Mouse (Mus musculus) right cerebral cortex, postnatal 36 days (tissue): ENCODE measurements around the gene Madd.

Source experiments
- DNase-seq, 2 experiments: peaks; one replicate each; pipeline ENCODE4 v3.0.0; 2022; ENCODE audit warnings: low spot score in 2 of 2, mixed read lengths in 1 of 2

Gene Madd

DNA sequence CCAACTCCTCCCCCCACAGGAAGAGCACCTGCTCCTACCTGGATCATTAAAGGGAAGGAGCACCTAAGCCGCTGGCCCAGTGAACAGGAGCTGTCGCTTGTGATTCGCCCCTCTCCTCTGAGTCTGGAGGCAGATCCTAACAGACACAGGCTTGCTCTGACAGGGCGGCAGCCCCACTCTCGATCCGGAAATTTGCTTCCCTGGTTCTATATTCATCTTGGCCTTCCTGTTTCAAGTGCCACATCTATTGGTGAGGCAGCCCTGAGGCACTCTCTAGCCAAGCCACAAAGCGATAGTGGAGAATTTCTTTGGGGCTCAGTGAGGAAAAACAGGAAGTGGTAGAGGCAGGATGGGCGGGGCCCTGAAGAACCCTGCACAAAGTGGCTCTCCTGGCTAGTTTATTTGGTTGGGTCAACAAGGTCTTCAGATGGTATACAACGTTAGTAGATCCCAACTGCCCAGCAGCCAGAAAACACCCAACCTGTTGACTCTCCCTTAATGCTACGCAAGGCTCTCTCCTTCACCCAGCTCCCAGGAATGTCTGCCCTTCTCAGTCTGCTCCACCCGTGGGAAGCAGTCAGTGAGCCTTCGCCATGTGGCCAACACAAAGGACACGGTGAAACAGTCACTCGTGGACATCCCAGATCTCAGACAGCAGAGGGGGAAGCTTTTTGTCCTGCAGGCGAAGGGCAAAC is at the start of gene Madd:
Madd (minus strand) TSS at position 127 of the 695 bp plus-strand sequence.
- no peak for DNase-seq

GRCm38 (mm10) chr2:91229735-91230134 is 46.1 kb upstream of the Madd start:
- DNase-seq, result peak; percentile 40 to 70

- DNase-seq, result no peak
Observed at GRCm38 (mm10) chr2:91223614-91224013, 40.0 kb upstream of the Madd start.

- no peak for DNase-seq
Observed at GRCm38 (mm10) chr2:91220501-91220900, 36.9 kb upstream of the Madd start.

GRCm38 (mm10) chr2:91217032-91217431 is 33.4 kb upstream of the Madd start:
- DNase-seq, result no peak

GRCm38 (mm10) chr2:91213311-91213710 is 29.7 kb upstream of the Madd start:
- DNase-seq, result no peak

DNA sequence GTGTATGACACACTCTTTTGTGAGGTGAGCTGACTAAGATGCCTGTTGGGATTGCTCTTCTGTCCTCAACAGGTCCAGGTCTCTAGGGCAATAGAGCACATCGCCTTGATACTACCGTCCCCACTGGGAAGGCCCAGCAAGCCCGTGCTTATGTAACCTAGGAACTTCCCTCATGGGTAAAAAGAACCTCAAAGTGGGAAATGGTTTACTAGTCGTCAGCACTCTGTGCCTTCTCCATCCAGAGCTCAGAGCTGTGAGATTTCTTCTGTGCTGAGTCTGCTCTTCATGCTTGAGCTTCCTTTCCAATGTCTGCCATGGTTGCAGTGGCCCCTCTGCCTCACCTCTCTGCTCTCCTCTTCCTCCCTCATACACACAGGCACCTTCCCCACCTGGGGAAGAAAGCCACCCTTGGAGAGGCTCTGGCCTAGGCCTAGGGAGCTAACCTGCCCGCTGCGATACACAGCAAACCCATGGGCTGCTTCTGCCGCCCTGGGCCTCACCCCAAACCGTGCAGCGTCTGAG is 22.7 kb upstream of the Madd start:
- DNase-seq, result no peak

DNA sequence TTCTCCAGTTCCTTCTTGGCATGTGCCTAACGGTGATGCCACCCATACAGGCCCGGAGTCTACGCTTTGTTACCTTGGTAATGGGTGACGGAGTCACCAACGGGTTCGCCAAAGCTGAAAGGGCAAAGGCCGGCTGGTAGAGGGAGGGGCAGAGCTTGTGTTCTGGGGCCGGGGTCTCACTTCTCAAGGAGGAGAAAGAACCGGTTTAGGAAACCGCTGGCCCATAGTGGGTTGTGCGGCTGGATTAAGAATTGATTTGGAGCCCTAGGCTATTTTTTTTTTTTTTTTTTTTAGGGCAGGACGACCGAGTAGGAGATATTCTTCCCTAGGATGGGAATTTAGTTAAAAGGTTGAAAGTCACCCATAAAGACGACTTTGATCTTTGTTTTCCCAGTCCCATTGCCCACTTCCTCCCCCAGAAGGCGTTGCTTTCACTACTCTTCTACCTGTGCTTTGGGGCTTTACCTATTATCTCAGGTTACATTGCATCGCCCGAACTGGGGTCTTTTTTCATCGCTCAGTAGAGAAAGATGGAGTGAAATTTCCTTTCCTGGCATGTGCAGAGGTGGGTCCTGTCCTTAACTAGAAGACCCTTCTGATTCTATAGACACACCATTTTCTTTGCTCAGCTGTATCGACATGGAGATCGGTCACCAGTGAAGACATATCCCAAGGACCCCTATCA is 19.5 kb upstream of the Madd start:
- DNase-seq, result no peak

DNA sequence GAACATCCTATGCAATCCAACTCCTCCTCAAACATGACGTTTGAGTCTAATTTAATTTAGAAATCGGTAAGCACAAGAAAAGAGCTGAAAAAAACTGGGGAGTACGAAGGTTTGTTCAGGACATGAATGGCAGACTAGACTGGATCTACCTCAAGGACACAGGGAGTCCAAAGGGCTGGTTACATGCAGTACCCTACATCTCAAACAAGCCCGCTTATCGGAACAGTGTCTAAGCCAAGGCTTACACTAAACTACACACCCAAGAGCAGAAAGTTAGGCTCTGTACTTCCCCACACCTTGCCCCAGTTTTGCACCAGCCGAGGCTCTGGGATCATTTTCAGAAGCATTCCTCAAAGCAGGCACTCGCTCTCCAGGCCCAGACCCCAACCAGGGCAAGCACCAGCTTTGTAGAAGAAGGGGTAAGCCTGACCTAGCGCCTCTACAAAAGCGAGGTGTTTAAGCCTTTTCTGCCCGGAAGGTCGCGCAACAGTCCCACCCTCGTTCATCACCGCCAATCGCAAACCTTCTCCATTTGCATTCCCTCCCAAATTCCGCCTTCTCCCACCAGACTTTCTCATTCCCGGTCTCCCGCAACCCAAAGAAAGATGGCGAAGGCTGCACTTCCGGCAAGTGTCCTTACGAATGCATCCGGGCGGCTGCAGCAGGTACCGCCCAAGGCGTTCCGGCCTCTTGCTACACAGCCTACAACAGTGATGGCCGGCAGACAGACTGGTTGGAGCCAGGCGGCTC is 18.8 kb upstream of the Madd start, which contains the start of the genes Nr1h3 and Acp2:
Nr1h3 (minus strand) TSS at position 613 of the 750 bp plus-strand sequence.
Acp2 (plus strand) TSS at position 664 of the 750 bp plus-strand sequence.
- peak; percentile 92 to 93 for DNase-seq

- no peak for DNase-seq
Observed at GRCm38 (mm10) chr2:91198888-91199287, 15.3 kb upstream of the Madd start.

- DNase-seq, result peak in 1 of 2 experiments; percentile 51
Observed at GRCm38 (mm10) chr2:91196577-91197001, 13.0 kb upstream of the Madd start.

DNA sequence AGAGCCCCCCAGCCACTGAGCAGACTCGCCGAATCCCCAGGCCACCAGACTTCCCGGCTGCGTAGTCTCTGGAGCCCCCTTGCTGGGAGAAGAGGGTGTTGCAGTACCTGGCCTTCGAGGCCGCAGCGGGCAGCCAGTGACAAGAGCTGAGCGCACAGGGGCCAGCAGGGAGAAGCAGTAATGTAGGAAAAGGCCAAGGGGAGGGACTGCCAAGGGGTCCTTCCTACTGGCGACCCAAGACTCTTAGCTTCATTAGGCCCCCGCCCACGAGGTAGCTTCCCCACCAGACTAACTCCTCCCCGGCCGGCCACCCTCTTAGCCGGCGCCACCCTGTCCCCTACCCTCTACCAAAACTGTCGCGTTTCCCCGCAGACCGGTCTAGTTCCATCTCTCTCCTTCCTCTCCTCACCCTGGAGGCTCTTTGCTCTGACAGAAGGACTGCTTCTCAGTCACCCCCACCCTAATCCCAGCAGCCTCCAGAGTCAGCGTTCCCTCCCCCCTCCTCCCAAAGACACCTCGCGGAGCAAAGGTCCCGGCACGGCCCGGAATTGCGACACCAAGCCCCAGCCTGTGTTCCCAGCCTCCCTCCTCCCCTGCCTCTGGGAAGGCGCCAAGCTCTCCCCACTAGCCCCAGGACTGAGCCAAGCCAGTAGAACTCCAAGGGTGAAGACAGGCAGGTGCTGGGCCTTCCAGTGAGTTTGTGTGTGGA is 11.1 kb upstream of the Madd start:
- no peak for DNase-seq

- no peak for DNase-seq
Observed at GRCm38 (mm10) chr2:91190501-91190900, 6.9 kb upstream of the Madd start.

DNA sequence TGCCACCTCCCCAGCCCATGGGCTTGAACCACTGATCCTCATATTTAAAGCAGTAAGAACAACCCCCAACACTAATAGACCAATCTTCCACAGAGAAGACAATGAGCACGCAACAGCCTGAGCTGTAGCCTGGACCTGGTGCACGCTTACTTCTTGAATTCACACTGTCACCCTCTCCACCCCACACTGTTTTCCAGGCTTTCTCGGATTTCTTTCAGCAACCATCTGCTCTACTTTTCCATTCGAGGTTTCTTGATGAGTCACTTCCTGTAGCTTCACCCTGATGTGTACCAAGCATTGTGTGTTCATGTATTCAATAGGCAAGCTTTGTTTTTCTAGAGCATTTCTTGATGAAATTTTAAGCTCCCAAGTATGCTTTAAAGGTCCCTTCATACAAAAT is 3.8 kb upstream of the Madd start:
- peak; percentile 40 to 62 for DNase-seq

DNA sequence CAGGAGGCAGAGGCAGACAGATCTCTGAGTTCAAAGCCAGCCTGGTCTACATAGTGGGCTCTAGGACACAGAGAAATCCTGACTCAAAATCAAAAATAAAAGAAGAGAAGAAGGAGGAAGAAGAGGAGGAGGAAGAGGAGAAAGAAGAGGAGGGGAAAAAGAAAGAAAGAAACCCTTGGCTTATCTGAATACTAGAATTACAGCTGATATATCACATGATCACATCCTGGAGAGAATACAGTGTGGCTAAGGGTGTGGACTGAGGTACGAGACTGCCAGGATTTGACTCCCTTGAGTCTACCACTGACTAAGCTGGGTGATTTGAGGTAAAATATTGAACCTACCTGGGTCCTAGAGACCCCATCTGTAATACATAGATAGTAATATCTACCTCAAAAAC is 2.6 kb upstream of the Madd start:
- DNase-seq, result no peak

GRCm38 (mm10) chr2:91183148-91183513 is 506 bp downstream of the Madd start:
- peak; percentile 97 to 98 for DNase-seq

GRCm38 (mm10) chr2:91182405-91183147 is 1.1 kb downstream of the Madd start:
- DNase-seq, result peak; percentile 80 to 81

DNA sequence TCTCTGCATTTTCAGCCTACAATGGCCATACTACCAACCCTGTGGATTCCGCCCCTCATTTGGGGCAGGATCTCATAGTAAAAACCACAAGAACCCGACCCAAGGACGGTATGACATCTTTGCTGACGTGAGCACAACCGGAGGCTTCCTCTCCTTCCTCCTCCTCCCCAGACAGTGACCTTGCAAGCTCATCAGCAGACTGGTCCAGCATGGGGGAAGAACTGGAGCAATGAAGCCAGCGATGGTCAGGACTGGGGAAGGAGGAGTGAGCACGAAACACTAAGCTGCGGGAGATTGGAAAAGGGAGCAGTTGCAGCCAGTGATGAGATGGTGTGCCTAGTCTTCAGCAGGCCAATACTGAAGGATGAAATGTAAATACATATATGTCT is 1.6 kb downstream of the Madd start:
- no peak for DNase-seq

DNA sequence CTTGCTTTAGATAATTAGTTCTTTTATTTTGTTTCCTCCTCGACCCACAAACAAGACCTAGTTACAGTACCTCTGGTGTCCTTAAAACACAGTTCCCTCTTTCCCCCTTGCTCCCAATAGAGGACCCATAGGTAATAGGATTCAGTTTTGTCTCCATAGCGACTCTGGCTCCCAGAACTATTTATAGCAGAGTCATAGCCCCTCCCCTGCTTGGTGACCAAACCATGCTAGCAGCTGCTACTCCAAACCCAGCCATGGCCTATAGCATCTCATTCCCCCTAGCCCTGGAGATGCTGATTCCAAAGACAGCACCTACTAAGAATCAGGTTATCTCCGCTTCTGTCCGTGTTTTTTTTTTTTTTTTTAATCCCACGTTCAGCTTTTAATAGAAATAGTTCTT is 2.9 kb downstream of the Madd start:
- DNase-seq, result no peak

- DNase-seq, result no peak
Observed at GRCm38 (mm10) chr2:91179825-91180224, 3.8 kb downstream of the Madd start.

- no peak for DNase-seq
Observed at GRCm38 (mm10) chr2:91176234-91176633, 7.4 kb downstream of the Madd start.
